Mouse (Mus musculus) olfactory bulb, adult 2 months (tissue): ENCODE results near the gene Inpp5a. TPM values are rescaled to one million over a fixed set of nuclear protein-coding genes. Genes with fewer than 3 reads are reported as not detected.
A peak's percentile ranks its signal among the peaks of the same experiment; 100 is the strongest.

Experiments
- H3K27ac ChIP-seq: fragments of 200-500 bp; 2 replicates; pipeline ENCODE4 v1.5.1; 2012; ENCODE audit warnings: low read depth, low read length; ENCODE audit not compliant: insufficient read depth
- H3K4me1 ChIP-seq: fragments of 200-500 bp; 2 replicates; pipeline ENCODE4 v1.6.1; 2012; ENCODE audit warnings: low read length; ENCODE audit not compliant: control insufficient read depth, insufficient read depth
- H3K4me3 ChIP-seq: fragments of 200-500 bp; 2 replicates; pipeline ENCODE4 v1.5.1; 2012; ENCODE audit warnings: mild to moderate bottlenecking, low read depth, low read length, moderate library complexity; ENCODE audit not compliant: insufficient read depth
- CTCF ChIP-seq: fragments of 200-500 bp; IDR thresholded peaks from 2 replicates; pipeline ENCODE4 v1.5.1; 2012; ENCODE audit warnings: low read depth, mild to moderate bottlenecking, low read length, moderate library complexity; ENCODE audit not compliant: insufficient read depth
- POLR2A ChIP-seq: fragments of 200-500 bp; IDR thresholded peaks from 2 replicates; pipeline ENCODE4 v1.6.1; 2012; ENCODE audit warnings: mild to moderate bottlenecking, low read depth, low read length, moderate library complexity; ENCODE audit not compliant: insufficient read depth
- WGBS: fragments of 180-500 bp; shearing (Covaris S2); methylation state at CpG from one replicate; pipeline ENCODE4 v1.1.7; 2018; 5-methylcytosine and 5-hydroxymethylcytosine counted together
- polyA plus RNA-seq: library from polyadenylated mRNA; stranded (reverse); fragments of >200 nt; gene quantifications from 2 replicates; pipeline ENCODE4 v1.2.4, GENCODE M21; 2012; ENCODE audit warnings: low replicate concordance; ENCODE audit not compliant: missing spikeins, insufficient read depth, insufficient read length

Gene Inpp5a
- polyA plus RNA-seq, 1 experiment: not detected

GRCm38 (mm10) chr7:139392106-139392505 lies 3.2 kb downstream of the Inpp5a start:
- 48% methylated on average over 2 of the region's 2 CpGs for WGBS
- TF ChIP-seq POLR2A (no peak), CTCF (no peak)
- Histone ChIP-seq H3K4me1 (peaks cover 28% of the 10 kb centered on the region), H3K27ac (no peak overlapping the region), H3K4me3 (no peak overlapping the region)

- 73% methylated on average over 6 of the region's 6 CpGs for WGBS
- Histone ChIP-seq H3K4me1 (peaks cover 33% of the 10 kb centered on the region), H3K4me3 (no peak overlapping the region), H3K27ac (no peak overlapping the region)
- TF ChIP-seq POLR2A (no peak), CTCF (no peak)
Observed at GRCm38 (mm10) chr7:139392691-139393235, 3.9 kb downstream of the Inpp5a start.

GRCm38 (mm10) chr7:139397521-139397920 lies 8.6 kb downstream of the Inpp5a start:
- Histone ChIP-seq H3K4me1 (peaks cover 45% of the 10 kb centered on the region), H3K4me3 (no peak overlapping the region), H3K27ac (no peak overlapping the region)
- WGBS: 26% methylated on average over 8 of the region's 8 CpGs
- TF ChIP-seq CTCF: no peak
- TF ChIP-seq POLR2A: 0 out of 2 replicates have a peak, but pooled peaks have one; percentile 15

- 68% methylated on average over 5 of the region's 5 CpGs for WGBS
- Histone ChIP-seq H3K4me1 (peaks cover 39% of the 10 kb centered on the region), H3K27ac (no peak overlapping the region), H3K4me3 (no peak overlapping the region)
- TF ChIP-seq CTCF (no peak), POLR2A (no peak)
Observed at GRCm38 (mm10) chr7:139398111-139398510, 9.2 kb downstream of the Inpp5a start.

- 59% methylated on average over 6 of the region's 6 CpGs for WGBS
- Histone ChIP-seq H3K4me1 (peaks cover 39% of the 10 kb centered on the region), H3K27ac (no peak overlapping the region), H3K4me3 (no peak overlapping the region)
- TF ChIP-seq POLR2A (no peak), CTCF (no peak)
Observed at GRCm38 (mm10) chr7:139398530-139399021, 9.7 kb downstream of the Inpp5a start.

GRCm38 (mm10) chr7:139399572-139399971 lies 10.7 kb downstream of the Inpp5a start:
- H3K4me1 ChIP-seq: peaks cover 39% of the 10 kb centered on the region
- TF ChIP-seq POLR2A (no peak), CTCF (no peak)
- no peak overlapping the region for H3K4me3 ChIP-seq
- 48% methylated on average over 4 of the region's 4 CpGs for WGBS
- no peak overlapping the region for H3K27ac ChIP-seq

- H3K27ac ChIP-seq: no peak overlapping the region
- 87% methylated on average over 11 of the region's 11 CpGs for WGBS
- TF ChIP-seq CTCF (no peak), POLR2A (no peak)
- H3K4me3 ChIP-seq: no peak overlapping the region
- H3K4me1 ChIP-seq: peaks cover 39% of the 10 kb centered on the region
Observed at GRCm38 (mm10) chr7:139399977-139400685, 11.2 kb downstream of the Inpp5a start.

- Histone ChIP-seq H3K4me1 (peaks cover 42% of the 10 kb centered on the region), H3K27ac (no peak overlapping the region), H3K4me3 (no peak overlapping the region)
- TF ChIP-seq POLR2A (no peak), CTCF (no peak)
- WGBS: 95% methylated on average over 3 of the region's 3 CpGs
Observed at GRCm38 (mm10) chr7:139400926-139401325, 12.0 kb downstream of the Inpp5a start.

GRCm38 (mm10) chr7:139401791-139402190 lies 12.9 kb downstream of the Inpp5a start:
- Histone ChIP-seq H3K27ac (no peak overlapping the region), H3K4me1 (peaks cover 41% of the 10 kb centered on the region), H3K4me3 (no peak overlapping the region)
- WGBS: 86% methylated on average over 8 of the region's 8 CpGs
- TF ChIP-seq CTCF (no peak), POLR2A (no peak)

GRCm38 (mm10) chr7:139402721-139403120 lies 13.8 kb downstream of the Inpp5a start:
- Histone ChIP-seq H3K27ac (no peak overlapping the region), H3K4me1 (peaks cover 36% of the 10 kb centered on the region), H3K4me3 (no peak overlapping the region)
- WGBS: 66% methylated on average over 4 of the region's 4 CpGs
- TF ChIP-seq POLR2A: no peak
